Mouse (Mus musculus) urinary bladder, postnatal 25 days (tissue): ENCODE results near the gene 1700013G24Rik.

Source experiments
- DNase-seq: peaks from one replicate; pipeline ENCODE4 v3.0.0; 2022; ENCODE audit warnings: low spot score

Gene 1700013G24Rik

GRCm38 (mm10) chr4:137476761-137477237 is 23.7 kb downstream of the 1700013G24Rik start:
- DNase-seq: peak; percentile 60

DNA sequence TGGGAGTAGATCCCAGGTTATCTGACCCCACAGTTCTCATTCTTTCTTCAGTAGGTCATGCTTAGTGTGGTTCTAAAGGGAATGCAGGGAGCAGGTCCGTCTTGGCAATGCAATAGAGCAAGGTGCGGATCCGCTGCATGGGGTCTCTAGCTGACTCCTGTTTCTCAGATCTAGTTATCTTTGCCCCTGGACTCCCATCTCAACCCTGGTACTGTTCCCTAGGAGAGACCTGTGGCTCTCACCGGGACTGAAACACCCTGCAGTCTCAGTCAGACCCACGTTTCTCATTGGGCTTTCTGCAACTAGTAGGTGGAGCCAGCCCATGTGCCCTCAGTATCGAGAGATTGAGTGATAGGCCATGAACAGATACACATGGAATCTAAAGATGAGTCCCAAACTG is 24.5 kb downstream of the 1700013G24Rik start:
- no peak for DNase-seq

- DNase-seq: no peak
Observed at GRCm38 (mm10) chr4:137478306-137478705, 25.2 kb downstream of the 1700013G24Rik start.

DNA sequence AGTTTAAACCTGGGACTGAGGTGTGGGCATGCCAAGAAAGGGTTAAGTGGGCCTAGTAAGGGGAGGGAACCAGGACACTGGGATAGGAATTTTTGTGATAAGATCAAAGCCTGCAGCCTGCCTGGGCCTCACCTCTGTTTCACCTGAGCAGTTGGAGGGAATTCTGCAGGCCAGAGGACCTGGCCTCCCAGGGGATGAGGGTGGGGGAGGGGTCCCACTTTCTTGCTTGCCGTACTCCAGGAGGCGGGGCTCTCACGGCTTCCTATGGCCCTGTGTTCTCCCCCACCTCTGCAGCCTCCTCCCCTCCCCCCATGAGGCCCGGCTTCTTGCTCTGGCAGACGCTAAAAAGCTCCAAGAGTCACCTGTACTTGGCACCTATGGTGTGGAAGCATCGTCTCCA is 26.7 kb downstream of the 1700013G24Rik start:
- DNase-seq: no peak

GRCm38 (mm10) chr4:137480191-137480992 is 27.3 kb downstream of the 1700013G24Rik start:
- no peak for DNase-seq

GRCm38 (mm10) chr4:137480993-137481340 is 27.9 kb downstream of the 1700013G24Rik start:
- no peak for DNase-seq

GRCm38 (mm10) chr4:137481381-137482030 is 28.4 kb downstream of the 1700013G24Rik start:
- DNase-seq: no peak

GRCm38 (mm10) chr4:137483871-137484270 is 30.8 kb downstream of the 1700013G24Rik start:
- no peak for DNase-seq

DNA sequence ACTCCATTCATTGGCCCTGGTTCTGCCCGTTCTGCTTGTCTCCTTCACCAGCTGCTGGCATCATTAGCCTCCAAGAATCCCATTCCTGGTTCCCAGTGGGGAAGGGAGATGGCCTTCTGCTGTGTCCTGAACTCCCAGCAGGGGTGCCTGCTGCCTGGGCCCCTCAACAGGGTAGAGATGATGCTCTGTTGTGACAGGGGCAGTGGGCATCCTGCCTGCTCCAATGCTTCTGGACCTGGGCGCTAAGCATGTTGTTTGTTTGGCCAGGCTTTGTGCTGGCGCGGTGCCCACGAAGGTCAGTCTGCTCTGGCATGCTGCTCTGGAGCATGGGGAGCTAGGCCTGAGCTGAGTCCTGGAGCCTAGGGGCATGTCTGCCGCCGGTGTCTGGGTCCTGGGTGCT is 31.5 kb downstream of the 1700013G24Rik start:
- DNase-seq: no peak

GRCm38 (mm10) chr4:137485258-137485960 is 32.3 kb downstream of the 1700013G24Rik start:
- no peak for DNase-seq

GRCm38 (mm10) chr4:137486081-137487014 is 33.3 kb downstream of the 1700013G24Rik start:
- DNase-seq: no peak

DNA sequence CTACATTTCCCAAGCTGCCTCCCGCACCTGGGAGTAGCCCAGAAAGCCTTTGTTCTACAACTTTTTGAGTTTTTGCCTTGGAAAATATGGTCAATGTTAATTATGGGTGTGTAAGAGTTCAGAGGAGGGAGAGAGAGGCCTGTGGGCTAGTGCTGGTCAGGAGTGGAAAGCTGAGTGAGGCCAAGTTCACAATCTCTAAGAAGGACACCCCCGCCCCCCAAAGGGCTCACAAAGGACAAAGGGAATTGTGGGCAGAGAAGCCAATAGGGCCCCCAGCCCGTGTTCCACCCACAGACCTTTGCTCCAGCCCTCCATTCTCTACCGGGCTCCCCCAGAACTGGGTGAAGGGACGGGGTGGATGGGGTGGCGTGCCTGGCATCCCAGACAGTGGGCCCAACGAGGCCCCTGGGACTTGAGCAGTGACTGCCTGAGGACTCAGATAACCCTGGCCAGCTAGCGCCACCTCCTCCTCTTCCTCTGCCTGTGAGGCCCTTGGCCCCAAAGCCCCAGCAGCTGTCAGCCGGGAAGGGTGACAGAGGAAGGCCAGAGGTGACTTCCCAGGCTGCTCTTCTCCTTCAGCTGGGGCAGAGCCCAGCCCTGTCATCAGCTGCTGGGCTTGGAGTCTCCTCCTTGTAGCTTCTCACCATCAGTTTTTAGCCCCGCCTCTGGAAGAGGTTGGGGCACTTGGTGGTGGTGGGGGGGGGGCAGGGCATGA is 34.4 kb downstream of the 1700013G24Rik start:
- no peak for DNase-seq

- no peak for DNase-seq
Observed at GRCm38 (mm10) chr4:137488038-137488437, 35.0 kb downstream of the 1700013G24Rik start.

GRCm38 (mm10) chr4:137488571-137489303 is 35.7 kb downstream of the 1700013G24Rik start:
- no peak for DNase-seq

DNA sequence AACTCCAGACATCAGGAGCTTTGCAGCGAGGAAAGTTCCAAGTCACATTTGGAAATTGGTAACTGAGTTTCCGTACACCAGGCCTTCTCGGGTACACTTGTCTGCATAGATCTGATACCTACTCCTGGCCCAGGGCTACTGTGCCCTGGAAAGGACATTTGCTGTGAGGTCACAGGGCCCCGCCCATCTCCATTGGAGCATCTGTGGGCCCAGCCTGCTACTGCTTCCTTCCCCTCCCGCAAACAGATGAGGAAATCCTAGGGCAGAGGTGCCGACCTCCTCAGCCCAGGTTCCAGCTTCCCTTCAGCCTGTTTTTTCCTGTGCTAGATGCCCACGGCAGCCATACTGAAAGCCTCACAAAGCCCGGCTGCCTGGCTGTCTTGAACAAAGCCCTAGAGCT is 36.9 kb downstream of the 1700013G24Rik start:
- DNase-seq: no peak

GRCm38 (mm10) chr4:137492563-137492962 is 39.5 kb downstream of the 1700013G24Rik start:
- DNase-seq: no peak

- no peak for DNase-seq
Observed at GRCm38 (mm10) chr4:137493187-137493586, 40.1 kb downstream of the 1700013G24Rik start.

GRCm38 (mm10) chr4:137494751-137495500 is 41.8 kb downstream of the 1700013G24Rik start:
- no peak for DNase-seq

DNA sequence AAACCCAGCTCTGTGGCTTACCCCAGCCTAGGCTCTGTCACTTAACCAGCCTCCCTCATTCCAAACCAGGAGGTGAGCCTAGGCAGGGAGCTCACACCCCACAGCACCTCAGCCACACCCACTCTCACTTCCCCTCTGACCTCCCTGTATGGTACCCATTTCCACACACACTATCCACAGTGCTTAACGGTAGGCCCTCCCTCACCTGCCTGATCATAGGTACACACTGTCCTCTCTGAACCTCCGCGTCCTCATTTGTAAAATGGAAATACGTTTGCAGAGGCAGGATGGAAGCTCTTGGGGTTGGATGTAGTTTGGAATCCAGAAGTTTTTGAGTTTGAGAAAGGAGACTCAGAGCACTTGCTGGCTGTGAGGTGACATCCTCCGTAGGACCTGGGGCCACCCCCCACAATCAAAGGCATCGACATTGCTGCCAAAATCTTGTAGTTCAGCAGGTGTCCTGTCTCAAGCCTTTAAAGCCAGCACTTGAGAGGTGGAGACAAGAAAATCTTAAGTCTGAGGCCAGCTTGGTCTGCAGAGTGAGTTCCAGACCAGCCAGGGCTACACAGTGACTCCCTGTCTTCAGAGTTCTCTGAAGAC is 42.5 kb downstream of the 1700013G24Rik start:
- DNase-seq: no peak
